Mouse (Mus musculus) yolk sac, embryonic 10.5 days (tissue): ENCODE results near the gene Hacd2.

ENCODE experiments used
- DNase-seq: peaks from one replicate; pipeline ENCODE4 v3.0.0-alpha.2; 2017; ENCODE audit warnings: low spot score

Hacd2 gene

DNA sequence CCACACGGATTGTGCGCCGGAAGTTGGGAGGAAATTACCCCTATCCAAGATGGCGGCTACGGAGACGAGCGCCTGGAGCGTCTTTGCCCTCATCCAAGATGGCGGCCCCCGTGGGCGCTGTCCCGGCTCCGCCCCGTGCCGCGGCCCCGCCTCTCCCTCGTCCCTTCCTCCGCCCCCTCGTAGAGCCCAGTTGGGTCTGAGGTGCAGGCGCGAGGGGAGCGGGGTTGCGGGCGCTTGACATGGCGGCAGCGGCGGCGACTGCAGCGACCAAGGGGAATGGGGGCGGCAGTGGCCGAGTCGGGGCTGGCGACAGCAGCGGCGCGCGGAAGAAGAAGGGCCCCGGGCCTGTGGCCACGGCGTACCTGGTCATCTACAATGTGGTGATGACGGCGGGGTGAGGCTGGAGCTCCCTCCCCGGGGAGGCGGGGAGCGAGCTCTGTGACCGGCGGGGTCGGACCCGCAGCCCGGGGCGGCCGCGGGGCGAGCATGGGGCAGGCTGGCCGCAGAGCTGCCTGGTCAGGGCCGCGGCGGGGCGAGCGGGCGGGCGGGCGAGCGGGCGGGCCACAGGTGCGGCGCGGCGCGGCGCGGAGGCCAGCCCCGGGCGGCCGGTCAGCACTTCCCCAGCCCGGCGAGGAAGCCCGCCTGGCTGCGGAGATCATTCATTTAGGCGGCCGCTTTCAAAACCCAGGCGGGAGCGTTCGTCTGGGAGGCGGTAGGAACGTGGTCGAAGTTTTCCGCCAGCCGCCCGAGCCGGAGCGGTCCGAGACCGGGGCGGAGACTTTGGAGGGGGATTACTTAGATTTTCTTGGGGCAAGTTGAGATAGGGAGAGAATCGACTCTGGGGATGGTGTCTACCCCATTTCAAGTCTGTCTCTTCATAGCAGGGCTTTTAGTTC lies at the start of gene Hacd2:
Gene Hacd2, plus strand, starts transcription at position 187 of the 896 bp plus-strand sequence.
- peak; percentile 98 for DNase-seq

DNA sequence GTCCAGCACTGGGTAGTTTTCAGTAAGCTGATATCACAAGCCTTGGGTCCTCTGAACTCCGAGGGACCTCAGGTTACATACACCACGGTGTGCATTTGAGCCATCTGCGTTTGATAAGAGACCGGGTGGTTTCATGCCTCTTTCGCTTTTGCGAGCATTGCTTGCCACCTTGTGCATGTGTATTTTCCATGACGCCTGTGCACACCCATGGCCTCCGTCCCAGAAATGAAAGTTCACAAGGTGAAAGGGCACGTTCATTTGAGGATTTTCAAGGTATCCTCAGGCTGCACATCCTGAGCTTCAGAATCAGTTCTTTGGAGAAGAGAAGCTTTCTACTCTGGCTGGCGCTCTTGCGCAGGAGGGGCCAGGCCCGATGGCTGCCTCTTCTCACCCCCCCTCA lies 49.8 kb upstream of the Hacd2 start:
- no peak for DNase-seq

DNA sequence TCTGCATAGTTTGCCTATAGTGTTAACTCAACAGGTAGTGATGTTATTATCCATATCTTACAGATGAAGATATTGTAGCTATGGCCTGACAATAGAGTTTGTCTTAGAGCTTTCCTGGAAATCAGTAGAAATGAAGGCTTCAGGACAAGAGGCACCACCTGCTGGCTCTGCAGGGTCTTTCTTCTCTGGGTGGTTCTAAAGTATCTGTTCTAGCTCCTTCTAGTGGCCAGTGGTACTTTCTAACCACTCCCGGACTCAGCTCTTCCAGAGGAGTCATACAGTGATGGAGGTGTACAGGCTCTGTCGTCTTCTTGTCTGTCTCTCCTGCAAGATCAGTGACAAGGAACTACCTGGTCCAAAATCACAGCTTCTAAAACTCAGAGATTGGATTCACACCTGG lies 46.7 kb upstream of the Hacd2 start:
- no peak for DNase-seq

DNA sequence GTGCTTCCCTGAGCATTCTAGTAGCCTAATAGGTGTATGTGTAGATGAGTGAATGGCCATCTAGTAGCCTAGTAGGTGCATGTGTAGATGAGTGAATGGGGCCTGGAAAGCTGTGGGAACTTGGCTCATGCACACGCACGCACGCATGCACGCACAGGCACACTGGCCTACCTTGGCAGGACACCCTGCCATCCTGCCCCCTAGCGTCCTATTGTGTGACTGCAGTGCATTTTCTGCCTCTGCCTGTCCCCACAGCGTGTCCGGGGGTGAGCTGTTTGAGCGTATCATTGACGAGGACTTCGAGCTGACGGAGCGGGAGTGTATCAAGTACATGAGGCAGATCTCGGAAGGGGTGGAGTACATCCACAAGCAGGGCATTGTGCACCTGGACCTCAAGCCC lies 45.6 kb upstream of the Hacd2 start:
- no peak for DNase-seq

DNA sequence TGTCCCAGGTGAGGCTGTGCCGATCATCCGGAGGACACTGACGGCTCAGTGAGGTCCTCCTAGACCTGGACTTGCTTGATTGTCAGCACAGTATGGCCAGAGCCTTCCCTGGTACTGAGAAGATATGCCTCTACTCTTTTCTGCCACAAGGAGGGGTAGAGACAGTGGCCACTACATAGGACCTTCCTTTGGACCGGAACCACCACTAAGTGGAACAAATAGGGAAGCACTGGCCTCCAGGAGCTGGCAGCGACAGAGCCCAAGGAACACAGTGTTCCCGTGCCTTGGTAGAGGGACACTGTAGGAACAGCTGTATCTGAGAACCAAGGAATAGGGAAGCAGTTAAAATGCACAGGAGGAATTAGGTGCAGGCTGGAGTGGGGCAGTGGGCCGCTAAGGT lies 44.2 kb upstream of the Hacd2 start:
- no peak for DNase-seq

DNA sequence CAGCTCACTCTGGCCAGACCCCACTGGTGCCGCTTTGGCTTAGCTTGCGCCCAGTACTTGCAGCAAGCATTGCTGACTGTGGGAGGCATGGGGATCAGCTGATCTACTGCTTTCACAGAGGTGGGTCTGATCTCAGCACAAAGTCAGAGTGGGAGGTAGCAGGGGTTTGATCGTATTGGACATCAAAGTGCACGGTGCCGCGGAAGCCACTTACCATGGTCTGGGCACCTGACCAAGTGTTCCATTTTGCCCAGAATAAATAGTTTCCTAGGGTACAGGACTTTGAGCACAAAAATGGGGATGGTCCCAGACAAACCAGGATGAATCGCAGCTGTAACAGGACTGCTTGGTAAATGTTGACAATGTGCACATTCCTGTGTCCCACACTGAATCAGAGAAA lies 41.2 kb upstream of the Hacd2 start:
- DNase-seq: no peak

DNA sequence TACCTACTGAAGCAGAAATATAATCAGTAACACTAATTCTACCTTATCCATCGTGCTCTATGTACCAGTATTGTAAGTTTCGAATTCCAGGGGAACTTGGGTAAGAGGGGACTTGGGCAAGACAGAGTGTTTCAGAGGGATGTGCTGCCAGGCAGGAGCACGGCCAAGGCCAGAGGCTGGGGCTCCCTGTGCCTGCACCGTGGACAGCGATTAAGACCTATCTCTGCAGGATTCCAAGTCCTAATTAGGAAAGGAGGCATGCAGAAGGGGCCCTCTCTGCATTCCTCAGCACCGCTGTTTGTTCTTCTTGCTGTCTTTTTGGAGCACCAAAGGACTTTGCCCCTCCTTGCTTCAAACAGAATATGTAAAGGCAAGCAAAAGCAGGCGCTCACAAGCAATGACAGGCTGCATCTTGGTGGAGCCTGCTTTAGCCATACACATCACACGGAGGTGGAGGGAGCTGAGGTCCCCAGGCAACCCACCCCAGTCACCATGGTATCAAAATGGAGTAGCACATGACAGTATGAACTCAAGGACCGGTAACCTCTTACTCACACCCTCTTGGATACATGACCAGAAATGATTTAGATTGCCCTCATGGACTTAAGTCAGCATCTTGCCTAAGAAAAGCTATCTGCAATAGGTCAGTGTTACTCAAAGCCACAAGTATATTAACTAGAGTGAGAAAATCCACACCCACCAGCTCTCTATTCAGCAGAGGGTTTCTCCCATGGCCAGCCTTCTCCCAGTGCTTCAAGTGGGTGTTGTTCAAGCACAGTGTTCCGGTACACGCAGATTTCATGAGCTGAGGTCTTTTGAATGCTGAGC lies 37.8 kb upstream of the Hacd2 start:
- peak; percentile 77 for DNase-seq

DNA sequence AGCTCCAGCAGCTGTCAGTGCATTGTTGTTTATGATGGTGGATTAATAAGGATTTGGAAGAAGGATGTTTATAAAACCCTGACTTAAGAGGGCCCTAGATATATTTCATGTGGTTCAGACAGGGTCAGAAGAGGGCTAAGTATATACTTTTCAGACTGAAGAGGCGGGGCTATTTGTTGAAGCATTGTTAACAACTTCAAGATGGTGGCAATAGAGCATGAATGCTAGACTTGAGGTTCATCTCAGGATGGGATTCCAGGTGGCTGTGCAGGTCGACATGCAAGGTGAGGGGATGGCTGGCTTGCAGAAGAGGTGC lies 37.2 kb upstream of the Hacd2 start:
- DNase-seq: no peak

DNA sequence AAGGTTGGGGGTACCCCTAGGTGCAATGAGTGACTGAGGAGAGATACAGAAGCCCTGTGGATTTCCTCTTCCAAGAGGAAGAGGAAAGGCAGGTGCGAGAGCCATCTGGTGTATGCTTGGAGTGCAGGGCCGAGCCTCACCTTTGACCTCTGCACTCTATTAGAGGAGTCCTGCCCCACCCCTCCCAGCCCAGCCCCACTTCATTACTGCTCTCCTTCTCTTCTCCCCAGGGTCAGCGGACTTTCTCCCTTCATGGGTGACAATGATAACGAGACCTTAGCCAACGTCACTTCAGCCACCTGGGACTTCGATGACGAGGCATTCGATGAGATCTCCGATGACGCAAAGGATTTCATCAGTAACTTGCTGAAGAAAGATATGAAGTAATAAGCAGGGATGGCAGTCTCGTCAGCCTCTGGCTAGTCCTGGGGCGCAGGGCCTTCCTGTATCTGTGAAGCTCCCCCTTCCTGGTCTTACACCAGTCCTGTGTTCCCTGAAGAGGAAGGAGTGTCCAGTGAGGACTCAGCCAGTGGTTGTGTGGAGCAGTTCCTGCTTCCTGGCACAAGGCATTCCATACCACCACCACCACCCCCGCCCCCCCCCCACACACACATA lies 35.9 kb upstream of the Hacd2 start:
- DNase-seq: peak; percentile 66

DNA sequence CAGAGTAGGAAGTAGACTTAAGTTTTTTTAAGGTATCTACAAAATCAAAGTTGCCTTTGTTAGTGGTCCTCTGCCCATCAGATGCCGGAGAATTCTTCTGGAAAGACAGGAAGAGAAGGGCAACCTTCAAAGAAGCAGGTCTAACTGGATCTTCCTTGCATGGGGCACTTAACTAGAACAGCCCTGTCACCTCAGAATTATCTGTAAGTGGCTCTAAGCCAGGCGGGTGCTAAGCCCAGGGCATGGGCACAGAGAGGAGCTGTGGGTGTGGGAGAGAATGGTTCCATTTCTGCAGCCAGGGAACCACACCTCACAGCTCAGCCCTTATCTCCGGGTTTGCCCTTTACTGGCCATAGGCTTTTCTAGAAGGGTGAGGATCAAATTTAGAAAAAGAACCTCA lies 30.9 kb upstream of the Hacd2 start:
- no peak for DNase-seq

DNA sequence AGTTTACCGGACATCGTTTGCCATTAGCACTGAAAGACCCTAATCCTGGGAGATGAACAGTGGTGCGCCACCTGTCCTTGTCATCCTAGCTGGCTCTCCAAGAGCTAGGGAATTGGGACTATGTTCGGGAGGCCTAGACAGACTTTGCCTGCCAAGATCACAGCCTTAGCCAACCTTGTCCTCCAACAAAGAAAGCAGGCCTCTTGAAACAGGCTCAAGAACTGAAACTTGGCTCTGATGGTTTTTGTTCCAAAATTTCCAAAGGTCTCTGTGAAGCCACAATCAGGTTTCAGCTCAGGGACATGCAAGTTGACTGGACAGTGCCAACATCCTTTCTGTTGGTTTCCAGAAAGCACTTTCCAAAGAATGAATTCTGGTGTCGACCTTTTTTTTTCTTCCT lies 29.4 kb upstream of the Hacd2 start:
- DNase-seq: no peak

DNA sequence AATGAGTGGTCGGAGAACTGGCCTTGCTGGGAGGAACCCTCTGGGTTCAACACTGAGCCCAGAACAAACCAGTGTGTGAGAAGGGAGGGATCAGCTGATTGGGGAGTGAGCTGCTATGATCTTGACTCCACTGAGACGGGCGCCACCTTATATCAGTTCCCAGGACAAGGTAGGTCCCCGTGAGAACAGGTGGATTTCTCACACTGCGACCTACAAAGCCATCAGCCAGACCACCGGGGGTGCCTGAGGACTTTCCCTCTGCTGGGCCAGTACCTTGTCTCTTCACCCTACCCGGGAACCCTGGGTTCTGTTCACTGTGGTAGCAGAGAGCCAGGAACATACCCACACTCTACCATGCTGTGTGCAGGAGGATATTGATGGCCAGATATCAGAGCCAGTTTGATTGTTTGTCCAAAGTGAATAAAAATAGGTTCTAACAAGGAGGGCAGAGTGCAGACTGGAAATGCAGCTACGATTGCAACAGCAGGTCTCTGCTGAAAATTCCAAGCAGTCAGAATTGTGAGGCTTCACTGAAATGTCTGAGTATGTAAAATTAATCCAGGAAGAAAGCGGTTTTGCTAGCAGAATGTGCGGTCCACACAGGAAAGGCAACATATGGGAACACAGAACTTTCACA lies 28.4 kb upstream of the Hacd2 start:
- no peak for DNase-seq

DNA sequence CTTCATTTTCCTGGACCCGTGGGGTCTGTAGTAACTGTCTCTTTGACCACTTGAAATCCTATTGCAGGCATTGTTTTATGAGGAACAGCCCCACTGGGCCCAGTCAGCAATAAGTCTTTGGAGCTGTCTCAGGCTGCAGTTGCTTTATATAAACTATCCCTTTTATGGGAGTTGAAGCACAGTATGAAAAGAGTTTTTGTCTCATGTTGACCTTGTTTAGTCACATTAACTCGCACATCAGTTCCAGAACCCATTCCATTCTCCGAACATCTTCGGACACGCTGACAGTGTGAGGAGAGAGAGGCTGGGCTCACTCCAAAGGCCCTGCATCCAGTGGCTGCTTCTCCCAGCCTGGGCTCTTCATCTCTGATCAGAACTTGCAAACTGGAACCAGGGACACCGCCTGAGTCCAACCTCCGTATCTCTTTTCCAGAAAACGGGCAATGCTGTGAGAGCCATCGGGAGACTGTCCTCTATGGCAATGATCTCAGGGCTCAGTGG lies 27.5 kb upstream of the Hacd2 start:
- DNase-seq: no peak

DNA sequence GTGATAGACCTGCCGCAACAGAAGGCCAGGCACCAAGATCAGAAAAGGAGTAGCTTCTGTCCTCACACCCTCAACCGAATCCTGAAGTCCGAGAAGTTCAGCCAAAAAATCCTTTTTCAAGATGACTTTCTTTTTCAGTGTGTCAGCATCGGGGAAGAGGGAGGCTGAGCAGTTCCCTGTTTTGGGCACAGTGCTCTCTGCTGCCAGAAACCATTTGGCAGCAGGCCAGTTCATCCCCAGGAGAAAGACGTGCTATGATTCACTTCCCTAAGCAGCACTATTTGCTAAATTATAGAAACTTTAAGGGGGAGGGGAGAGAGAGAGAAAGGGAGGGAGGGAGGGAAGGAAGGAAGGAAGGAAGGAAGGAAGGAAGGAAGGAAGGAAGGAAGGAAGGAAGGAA lies 26.1 kb upstream of the Hacd2 start:
- DNase-seq: no peak

DNA sequence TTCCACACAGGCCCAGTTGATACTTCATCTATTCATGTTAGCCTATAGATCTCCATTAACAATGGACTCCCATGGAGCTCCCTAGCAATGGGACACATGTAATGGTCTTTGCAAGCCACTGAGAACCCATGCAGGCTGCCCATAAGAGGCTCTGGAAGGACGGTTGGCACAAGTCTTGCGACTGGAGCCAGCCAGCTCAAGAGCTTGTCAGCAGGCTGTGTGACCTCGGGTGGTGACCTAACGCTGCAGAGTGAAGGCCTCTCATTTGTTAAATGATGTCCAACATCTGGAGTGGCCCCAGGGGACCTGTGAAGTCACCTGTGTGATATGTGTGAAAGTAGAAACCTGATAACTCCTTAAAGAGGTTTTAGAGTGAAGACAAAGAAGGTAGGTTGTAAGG lies 25.2 kb upstream of the Hacd2 start:
- no peak for DNase-seq

DNA sequence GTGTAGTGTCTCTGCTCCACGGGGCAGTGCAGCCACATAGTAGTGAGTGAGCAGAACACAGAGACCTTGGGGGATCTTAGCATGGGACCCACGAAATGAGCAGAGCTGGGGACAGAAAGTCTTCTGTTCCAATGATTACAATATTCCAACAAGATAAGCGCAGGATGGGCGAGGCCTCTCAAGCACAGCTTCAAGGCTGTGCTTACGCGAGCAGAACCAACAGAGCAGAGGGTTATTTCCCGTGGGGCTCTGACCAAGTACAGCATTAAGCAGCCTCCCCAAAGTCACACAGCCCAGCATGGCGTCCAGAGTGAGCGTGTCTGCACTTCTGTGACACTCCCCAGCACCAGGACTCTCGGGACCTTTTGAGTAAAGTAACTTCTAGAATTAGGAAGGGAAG lies 24.7 kb upstream of the Hacd2 start:
- DNase-seq: no peak

DNA sequence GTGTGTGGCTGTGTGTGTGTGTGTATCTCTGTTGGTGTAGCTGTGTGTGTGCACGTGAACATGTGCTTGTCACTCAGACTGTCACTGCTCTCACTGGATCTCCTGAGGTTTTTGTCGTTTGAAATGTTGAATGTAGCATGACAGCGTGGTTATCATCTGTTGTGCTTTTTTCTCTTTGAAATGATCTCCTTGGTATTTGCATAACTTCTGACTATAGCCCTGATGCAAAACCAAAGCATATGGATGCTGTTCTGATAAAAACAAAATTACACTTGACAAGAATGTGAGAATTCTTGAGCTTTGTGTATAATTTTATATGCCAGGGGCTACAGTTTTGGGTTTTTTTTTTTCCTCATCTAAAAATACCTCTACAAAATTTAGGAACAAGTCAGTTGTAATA lies 23.2 kb upstream of the Hacd2 start:
- DNase-seq: no peak

DNA sequence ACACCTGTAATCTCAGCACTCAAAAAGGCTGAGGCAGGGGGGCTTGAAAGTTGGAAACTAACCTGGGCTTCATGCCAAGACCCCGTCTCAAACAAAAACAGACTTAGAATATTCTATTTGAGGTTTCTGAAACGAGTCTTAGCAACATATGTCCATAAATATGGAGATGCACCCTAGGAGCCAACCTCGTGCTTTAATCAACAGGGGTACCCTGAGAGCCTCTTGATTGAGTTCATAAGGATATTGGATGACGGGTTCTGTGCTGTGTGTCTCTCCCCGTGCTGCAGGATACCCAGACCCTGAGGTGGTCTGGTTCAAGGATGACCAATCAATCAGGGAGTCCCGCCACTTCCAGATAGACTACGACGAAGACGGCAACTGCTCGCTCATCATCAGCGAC lies 22.2 kb upstream of the Hacd2 start:
- DNase-seq: no peak

DNA sequence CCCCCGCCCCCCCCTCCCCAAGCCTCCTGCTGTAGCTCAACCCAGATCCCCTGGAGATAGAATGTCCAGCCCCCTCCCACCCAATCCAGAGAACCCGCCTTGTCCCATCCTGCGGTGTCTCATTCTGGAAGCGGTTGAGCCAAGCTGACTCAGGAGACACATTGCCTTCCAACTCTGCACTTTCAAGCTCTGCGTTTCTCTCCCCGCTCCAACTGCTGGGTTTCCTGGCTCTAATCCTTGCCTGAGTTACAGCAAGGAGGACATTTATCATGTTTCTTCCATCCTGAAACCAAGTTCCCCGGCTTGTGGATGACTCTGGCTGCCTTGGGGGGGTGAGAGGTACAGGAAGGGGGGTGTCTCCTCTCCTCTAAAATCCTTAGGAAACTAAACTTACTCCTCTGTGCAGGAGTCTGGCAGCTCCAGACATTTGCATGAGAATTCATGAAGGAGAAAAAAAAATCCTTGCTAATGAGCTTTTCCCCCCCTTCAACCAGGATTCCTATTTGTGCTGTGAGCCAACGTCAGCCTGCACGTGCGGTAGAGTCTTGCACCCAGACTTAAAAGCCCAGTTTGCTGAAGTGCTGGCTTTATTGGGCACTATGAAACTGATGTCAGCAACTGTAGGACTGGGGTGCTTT lies 21.2 kb upstream of the Hacd2 start:
- DNase-seq: no peak

DNA sequence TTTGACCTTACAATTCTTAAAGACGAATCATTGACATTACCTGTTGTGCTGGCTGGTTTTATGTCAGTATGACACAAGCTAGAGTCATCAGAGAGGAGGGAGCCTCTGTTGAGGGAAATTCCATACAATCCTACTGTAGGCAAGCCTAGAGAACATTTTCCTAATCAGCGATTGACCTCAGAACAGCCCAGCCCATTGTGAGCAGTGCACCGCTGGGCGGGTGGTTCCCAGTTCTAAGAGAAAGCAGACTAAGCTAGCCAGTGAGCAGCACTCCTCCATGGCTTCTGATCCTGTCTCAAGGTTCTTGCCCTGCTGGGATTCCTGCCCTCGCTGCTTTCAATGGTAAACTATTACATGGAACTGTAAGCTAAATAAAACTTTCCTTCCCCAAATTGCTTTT lies 17.9 kb upstream of the Hacd2 start:
- DNase-seq: no peak

DNA sequence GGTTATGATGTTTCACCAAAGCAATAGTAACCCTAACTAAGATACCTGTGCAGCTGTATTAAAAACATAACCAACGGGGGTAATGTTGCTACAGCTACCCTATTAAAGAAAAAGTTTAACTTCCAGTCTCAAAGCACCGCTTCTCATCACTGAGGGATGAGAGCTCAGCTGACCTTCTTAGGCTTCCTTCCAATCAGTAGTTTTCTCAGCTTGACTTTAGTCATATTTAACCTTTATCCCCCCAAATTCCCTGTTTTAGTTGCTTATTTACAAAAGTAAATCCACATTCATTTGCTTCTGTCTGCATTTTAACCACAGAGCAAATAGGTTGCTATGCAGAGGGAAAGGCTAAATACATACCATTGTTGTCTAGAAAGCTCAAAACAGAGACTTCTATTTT lies 17.5 kb upstream of the Hacd2 start:
- no peak for DNase-seq

DNA sequence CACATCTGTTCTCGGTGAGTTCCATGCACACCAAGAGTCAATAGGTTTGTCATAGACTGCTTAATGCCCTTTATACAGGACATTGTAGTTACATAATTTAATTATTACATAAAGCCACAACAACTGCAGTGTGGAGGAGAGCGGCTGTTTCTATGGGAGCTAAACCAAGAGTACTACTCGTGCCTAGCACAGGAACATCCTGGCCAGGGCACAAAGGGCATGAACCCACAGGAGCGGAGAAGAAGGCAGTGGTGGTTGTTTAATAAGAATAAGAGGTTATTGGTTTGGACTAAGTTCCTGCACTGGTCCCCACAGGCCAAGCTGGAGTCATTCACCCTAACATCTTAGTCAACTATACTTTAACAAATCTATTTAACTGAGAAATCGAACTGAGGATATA lies 16.0 kb upstream of the Hacd2 start:
- DNase-seq: no peak
